Mouse (Mus musculus) limb, embryonic 13.5 days (tissue): Measurements from ENCODE around the gene Rhobtb1. TPM values are rescaled to one million over a fixed set of nuclear protein-coding genes. Genes with fewer than 3 reads are reported as not detected.

Experiments used
- ATAC-seq: fragments of 200-750 bp; cut with Nextera tagmentation; 2 replicates; pipeline ENCODE4 v1.8.0; 2017; ENCODE audit warnings: low read depth, moderate number of reproducible peaks, moderate TSS enrichment; ENCODE audit not compliant: low FRiP score
- H3K27ac ChIP-seq: fragments of 300-500 bp; sonication (generic); 2 replicates; pipeline ENCODE4 v1.5.1; 2015; ENCODE audit warnings: inconsistent platforms, mild to moderate bottlenecking, moderate library complexity
- H3K27me3 ChIP-seq: fragments of 300-500 bp; sonication (generic); 2 replicates; pipeline ENCODE4 v1.6.1; 2015; ENCODE audit warnings: mild to moderate bottlenecking, inconsistent platforms
- H3K36me3 ChIP-seq: fragments of 300-500 bp; sonication (generic); 2 replicates; pipeline ENCODE4 v1.6.1; 2015; ENCODE audit warnings: inconsistent platforms, mild to moderate bottlenecking, moderate library complexity
- H3K4me1 ChIP-seq: fragments of 300-500 bp; sonication (generic); 2 replicates; pipeline ENCODE4 v1.6.1; 2015; ENCODE audit warnings: inconsistent platforms
- H3K4me2 ChIP-seq: fragments of 300-500 bp; sonication (generic); replicated peaks from 2 replicates; pipeline ENCODE4 v1.6.1; 2015; ENCODE audit warnings: inconsistent platforms, mild to moderate bottlenecking, moderate library complexity
- H3K4me3 ChIP-seq: fragments of 300-500 bp; sonication (generic); 2 replicates; pipeline ENCODE4 v1.5.1; 2015; ENCODE audit warnings: moderate library complexity, mild to moderate bottlenecking, inconsistent platforms
- H3K9ac ChIP-seq: fragments of 300-500 bp; sonication (generic); 2 replicates; pipeline ENCODE4 v1.6.1; 2015; ENCODE audit warnings: mild to moderate bottlenecking, inconsistent platforms
- H3K9me3 ChIP-seq: fragments of 300-500 bp; sonication (generic); 2 replicates; pipeline ENCODE4 v1.6.1; 2016; ENCODE audit warnings: inconsistent platforms
- WGBS: fragments of 180-500 bp; shearing (Covaris S2); methylation state at CpG from one replicate; pipeline ENCODE4 v1.1.7; 2015; 5-methylcytosine and 5-hydroxymethylcytosine counted together
- polyA plus RNA-seq: library from polyadenylated mRNA; unstranded; fragments of >200 nt; fragmentation: Nextera tagmentation; extraction: Ambion mirVana; gene quantifications from 2 replicates; pipeline ENCODE4 v1.2.1, GENCODE M21; 2015

The Rhobtb1 gene
- polyA plus RNA-seq, 1 experiment from 2014 or later, result 36.7 TPM

- Histone ChIP-seq H3K4me3 (no peak overlapping the region), H3K9ac (no peak overlapping the region), H3K4me1 (peaks cover 8% of the 10 kb centered on the region), H3K9me3 (0 out of 2 replicates have a peak, but pooled peaks cover 4% of the 10 kb centered on the region), H3K36me3 (no peaks in the 10 kb centered on the region), H3K4me2 (no peak overlapping the region), H3K27ac (no peak overlapping the region), H3K27me3 (no peaks in the 10 kb centered on the region)
- 72% methylated on average over 3 of the region's 3 CpGs for WGBS
- no peak for ATAC-seq
Measured at GRCm38 (mm10) chr10:69165847-69166246, 14.6 kb downstream of the Rhobtb1 start.

DNA sequence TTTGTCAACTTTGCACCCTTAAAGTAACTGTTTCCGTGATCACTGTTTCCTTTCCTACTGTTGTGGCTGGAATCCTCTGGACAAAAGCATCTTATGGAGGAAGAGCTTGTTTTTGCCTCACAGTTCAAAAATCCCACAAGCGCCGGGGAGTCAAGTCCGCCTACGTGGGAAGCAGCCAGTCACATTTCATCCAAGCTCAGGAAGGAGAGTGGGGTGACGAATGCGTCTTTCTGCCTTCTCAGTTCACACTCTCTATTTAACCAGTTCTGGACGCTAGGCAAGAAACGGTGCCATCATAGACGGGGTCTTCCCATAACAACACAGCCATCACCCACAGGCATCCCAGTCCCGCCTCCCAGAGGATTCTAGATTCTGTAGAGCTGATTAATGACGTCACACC lies 15.3 kb downstream of the Rhobtb1 start:
- H3K27me3 ChIP-seq, result no peaks in the 10 kb centered on the region

DNA sequence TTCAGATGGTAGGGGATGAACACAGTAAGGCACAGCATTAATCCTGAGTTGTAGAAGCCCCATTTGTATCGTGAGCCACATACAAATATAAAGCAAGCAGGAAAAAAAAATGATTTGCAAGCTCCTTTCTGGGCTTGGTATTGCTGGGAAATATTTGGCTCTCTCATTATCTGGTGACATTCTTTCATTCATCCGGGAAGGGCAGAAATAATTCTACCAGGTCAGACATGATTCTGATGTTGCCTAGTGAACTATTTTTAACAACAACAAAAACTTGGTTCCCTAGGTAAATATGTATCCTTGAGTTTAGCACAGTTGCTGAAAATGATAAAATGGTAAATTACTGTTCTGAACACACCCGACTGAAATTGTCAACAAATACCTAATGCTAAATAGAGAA lies 21.2 kb downstream of the Rhobtb1 start:
- no peak overlapping the region for H3K9ac ChIP-seq
- no peaks in the 10 kb centered on the region for H3K36me3 ChIP-seq
- H3K4me3 ChIP-seq, result no peak overlapping the region
- H3K9me3 ChIP-seq, result no peaks in the 10 kb centered on the region
- 80% methylated on average over 3 of the region's 3 CpGs for WGBS
- no peak for ATAC-seq
- no peaks in the 10 kb centered on the region for H3K27me3 ChIP-seq
- H3K4me1 ChIP-seq, result no peaks in the 10 kb centered on the region
- H3K27ac ChIP-seq, result no peak overlapping the region
- no peak overlapping the region for H3K4me2 ChIP-seq

More for the DNA sequence above, 15.3 kb downstream of the Rhobtb1 start:
- no peak overlapping the region for H3K9ac ChIP-seq
- WGBS, result 85% methylated on average over 12 of the region's 12 CpGs
- peaks cover 8% of the 10 kb centered on the region for H3K4me1 ChIP-seq
- no peak overlapping the region for H3K27ac ChIP-seq
- no peak overlapping the region for H3K4me2 ChIP-seq
- no peaks in the 10 kb centered on the region for H3K36me3 ChIP-seq
- 0 out of 2 replicates have a peak, but pooled peaks cover 4% of the 10 kb centered on the region for H3K9me3 ChIP-seq
- H3K4me3 ChIP-seq, result no peak overlapping the region
- ATAC-seq, result no peak

- WGBS, result 77% methylated on average over 3 of the region's 3 CpGs
- Histone ChIP-seq H3K27me3 (no peaks in the 10 kb centered on the region), H3K9me3 (no peaks in the 10 kb centered on the region; the same call in 1 of the 2 replicates), H3K36me3 (no peaks in the 10 kb centered on the region), H3K4me1 (no peaks in the 10 kb centered on the region), H3K27ac (no peak overlapping the region), H3K9ac (no peak overlapping the region), H3K4me3 (no peak overlapping the region), H3K4me2 (no peak overlapping the region)
- no peak for ATAC-seq
Measured at GRCm38 (mm10) chr10:69176116-69176515, 24.9 kb downstream of the Rhobtb1 start.

GRCm38 (mm10) chr10:69179341-69179740 lies 28.1 kb downstream of the Rhobtb1 start:
- H3K4me3 ChIP-seq, result no peak overlapping the region
- H3K4me2 ChIP-seq, result no peak overlapping the region
- no peak overlapping the region for H3K27ac ChIP-seq
- no peaks in the 10 kb centered on the region for H3K4me1 ChIP-seq
- no peak for ATAC-seq
- H3K9ac ChIP-seq, result no peak overlapping the region
- H3K27me3 ChIP-seq, result no peaks in the 10 kb centered on the region
- H3K9me3 ChIP-seq, result peaks cover 3% of the 10 kb centered on the region; the same call in 1 of the 2 replicates
- 94% methylated on average over 1 of the region's 1 CpGs for WGBS
- no peaks in the 10 kb centered on the region for H3K36me3 ChIP-seq

GRCm38 (mm10) chr10:69180997-69181396 lies 29.8 kb downstream of the Rhobtb1 start:
- 57% methylated on average over 3 of the region's 3 CpGs for WGBS
- ATAC-seq, result no peak
- H3K9me3 ChIP-seq, result peaks cover 3% of the 10 kb centered on the region; the same call in 1 of the 2 replicates
- H3K4me1 ChIP-seq, result peaks cover 5% of the 10 kb centered on the region
- H3K27me3 ChIP-seq, result no peaks in the 10 kb centered on the region
- H3K36me3 ChIP-seq, result no peaks in the 10 kb centered on the region
- H3K27ac ChIP-seq, result no peak overlapping the region
- H3K9ac ChIP-seq, result no peak overlapping the region
- no peak overlapping the region for H3K4me3 ChIP-seq
- no peak overlapping the region for H3K4me2 ChIP-seq

GRCm38 (mm10) chr10:69184903-69185302 lies 33.7 kb downstream of the Rhobtb1 start:
- ATAC-seq, result no peak
- Histone ChIP-seq H3K27me3 (no peaks in the 10 kb centered on the region), H3K4me1 (peaks cover 12% of the 10 kb centered on the region), H3K4me3 (no peak overlapping the region), H3K9ac (no peak overlapping the region), H3K36me3 (no peaks in the 10 kb centered on the region), H3K9me3 (0 out of 2 replicates have a peak, but pooled peaks cover 3% of the 10 kb centered on the region), H3K27ac (peak overlapping the region; percentile 84; the same call in 1 of the 2 replicates), H3K4me2 (no peak overlapping the region)
- WGBS, result 93% methylated on average over 4 of the region's 4 CpGs

DNA sequence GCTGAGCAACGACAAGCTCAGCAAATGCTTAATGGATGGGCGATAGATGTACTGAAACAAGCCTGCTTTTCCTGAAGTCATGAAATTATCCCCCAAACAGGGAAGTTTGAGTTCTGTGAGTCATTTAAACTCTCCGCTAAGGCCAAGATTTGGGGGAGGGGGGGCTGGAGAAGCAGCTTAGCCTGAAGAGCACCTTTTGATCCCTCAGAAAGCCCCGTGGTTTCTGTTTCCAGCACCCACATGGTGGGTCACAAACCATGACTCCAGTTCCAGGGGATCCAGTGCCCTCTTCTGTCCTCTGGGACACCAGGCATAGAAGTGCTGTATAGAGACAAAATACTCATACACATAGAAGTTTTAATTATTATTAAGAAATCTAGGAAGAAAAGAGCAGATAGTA lies 34.2 kb downstream of the Rhobtb1 start:
- WGBS, result 62% methylated on average over 4 of the region's 4 CpGs
- H3K4me2 ChIP-seq, result peak overlapping the region; percentile 57
- no peak overlapping the region for H3K9ac ChIP-seq
- peaks cover 12% of the 10 kb centered on the region for H3K4me1 ChIP-seq
- no peak overlapping the region for H3K4me3 ChIP-seq
- no peak for ATAC-seq
- no peaks in the 10 kb centered on the region for H3K27me3 ChIP-seq
- 0 out of 2 replicates have a peak, but pooled peaks cover 3% of the 10 kb centered on the region for H3K9me3 ChIP-seq
- H3K27ac ChIP-seq, result peak overlapping the region; percentile 84
- H3K36me3 ChIP-seq, result no peaks in the 10 kb centered on the region

DNA sequence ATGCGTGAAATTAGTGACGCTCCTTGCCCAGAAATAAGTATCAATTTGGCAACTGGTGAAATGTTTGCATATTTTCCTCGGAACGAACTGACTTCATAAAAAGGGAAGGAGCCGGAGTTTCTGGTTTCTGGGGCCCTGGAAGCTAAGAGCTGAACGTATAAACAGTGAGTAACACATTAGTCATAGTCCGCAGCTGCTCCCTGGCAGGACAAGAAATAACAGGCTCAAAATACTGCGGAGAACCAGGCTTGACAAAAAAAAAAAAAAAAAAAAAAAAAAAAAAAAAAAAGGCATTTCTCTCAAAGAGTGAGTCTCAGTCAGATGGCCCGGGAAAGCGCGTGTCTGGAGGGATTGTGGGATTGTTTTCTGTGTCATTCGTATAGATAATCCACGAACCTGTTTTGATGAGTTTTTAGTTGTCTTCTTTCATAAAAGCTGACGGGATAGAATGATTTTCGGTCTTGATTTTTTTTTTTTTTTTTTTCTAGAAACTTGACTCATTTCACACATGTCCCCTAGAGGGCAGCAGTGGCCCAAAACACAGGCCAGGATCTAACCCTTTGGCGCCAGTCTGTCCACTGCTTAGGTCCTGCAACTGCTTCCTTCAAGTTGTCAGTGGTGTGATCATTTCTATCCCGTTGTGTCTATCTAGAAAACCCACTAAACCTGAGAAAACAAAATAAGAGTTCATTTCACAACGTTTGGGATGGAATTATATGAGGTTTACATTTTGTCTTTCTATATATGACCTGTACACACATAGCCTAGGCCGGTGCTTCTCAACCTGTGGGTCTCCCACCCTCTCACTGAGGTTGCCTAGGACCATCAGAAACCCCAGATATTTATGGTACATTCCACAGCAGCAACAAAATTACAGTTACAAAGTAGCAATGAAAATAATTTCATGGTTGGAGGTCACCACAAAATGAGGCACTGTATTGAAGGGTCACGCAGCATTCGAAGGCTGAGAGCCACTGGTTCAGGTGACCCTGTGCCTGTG lies 35.0 kb downstream of the Rhobtb1 start:
- peak; percentile 87 for ATAC-seq
- H3K27ac ChIP-seq, result peak overlapping the region; percentile 84; the same call in 1 of the 2 replicates
- H3K36me3 ChIP-seq, result no peaks in the 10 kb centered on the region
- 0 out of 2 replicates have a peak overlapping the region, but pooled peaks have one; percentile 35 for H3K9ac ChIP-seq
- peaks cover 12% of the 10 kb centered on the region for H3K4me1 ChIP-seq
- H3K4me3 ChIP-seq, result peak overlapping the region; percentile 39
- 16% methylated on average over 21 of the region's 21 CpGs for WGBS
- H3K4me2 ChIP-seq, result peak overlapping the region; percentile 57
- no peaks in the 10 kb centered on the region for H3K27me3 ChIP-seq
- H3K9me3 ChIP-seq, result 0 out of 2 replicates have a peak, but pooled peaks cover 3% of the 10 kb centered on the region

DNA sequence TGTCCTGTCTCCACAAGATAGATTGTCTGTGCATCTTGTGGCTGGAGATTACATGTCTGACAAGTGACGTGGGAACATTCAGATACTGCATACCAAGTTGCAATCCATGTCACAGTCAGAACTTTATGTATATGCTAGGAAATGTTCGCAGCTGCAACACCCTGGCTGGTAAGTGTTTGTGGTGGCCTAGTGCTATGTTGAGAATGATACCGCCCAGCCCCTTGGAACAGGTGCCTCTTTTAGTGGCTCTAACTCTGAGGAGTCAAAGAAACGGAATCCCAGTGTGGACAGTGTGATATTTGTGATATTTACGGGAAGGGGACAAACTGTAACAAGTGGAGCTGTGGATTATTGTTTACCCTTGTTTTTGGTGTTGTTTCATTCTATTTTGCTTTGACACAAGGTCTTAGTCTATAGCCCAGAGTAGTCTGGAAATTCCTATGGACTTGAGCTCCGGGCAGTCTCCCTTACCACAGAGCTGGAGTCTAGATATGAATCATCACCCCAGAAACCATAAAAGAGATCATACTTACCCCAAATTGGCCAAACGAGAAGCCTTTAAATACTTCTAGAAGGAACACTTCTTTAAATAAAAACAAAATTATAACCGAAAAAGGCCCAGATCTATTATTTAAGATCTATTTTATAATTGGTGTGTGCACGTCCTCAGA lies 36.7 kb downstream of the Rhobtb1 start:
- no peaks in the 10 kb centered on the region for H3K36me3 ChIP-seq
- 81% methylated on average over 9 of the region's 9 CpGs for WGBS
- H3K9ac ChIP-seq, result no peak overlapping the region
- H3K4me2 ChIP-seq, result no peak overlapping the region
- H3K4me3 ChIP-seq, result no peak overlapping the region
- H3K27ac ChIP-seq, result no peak overlapping the region
- H3K9me3 ChIP-seq, result 0 out of 2 replicates have a peak, but pooled peaks cover 3% of the 10 kb centered on the region
- H3K4me1 ChIP-seq, result peaks cover 12% of the 10 kb centered on the region
- H3K27me3 ChIP-seq, result no peaks in the 10 kb centered on the region
- no peak for ATAC-seq

- H3K4me2 ChIP-seq, result no peak overlapping the region
- no peaks in the 10 kb centered on the region for H3K9me3 ChIP-seq
- no peaks in the 10 kb centered on the region for H3K36me3 ChIP-seq
- no peak for ATAC-seq
- no peaks in the 10 kb centered on the region for H3K27me3 ChIP-seq
- no peak overlapping the region for H3K4me3 ChIP-seq
- WGBS, result 74% methylated on average over 10 of the region's 10 CpGs
- no peak overlapping the region for H3K27ac ChIP-seq
- peaks cover 7% of the 10 kb centered on the region; the same call in 1 of the 2 replicates for H3K4me1 ChIP-seq
- H3K9ac ChIP-seq, result no peak overlapping the region
Measured at GRCm38 (mm10) chr10:69190434-69191160, 39.4 kb downstream of the Rhobtb1 start.
